Mouse (Mus musculus): ENCODE results near the gene Phf13.

The Phf13 gene

DNA sequence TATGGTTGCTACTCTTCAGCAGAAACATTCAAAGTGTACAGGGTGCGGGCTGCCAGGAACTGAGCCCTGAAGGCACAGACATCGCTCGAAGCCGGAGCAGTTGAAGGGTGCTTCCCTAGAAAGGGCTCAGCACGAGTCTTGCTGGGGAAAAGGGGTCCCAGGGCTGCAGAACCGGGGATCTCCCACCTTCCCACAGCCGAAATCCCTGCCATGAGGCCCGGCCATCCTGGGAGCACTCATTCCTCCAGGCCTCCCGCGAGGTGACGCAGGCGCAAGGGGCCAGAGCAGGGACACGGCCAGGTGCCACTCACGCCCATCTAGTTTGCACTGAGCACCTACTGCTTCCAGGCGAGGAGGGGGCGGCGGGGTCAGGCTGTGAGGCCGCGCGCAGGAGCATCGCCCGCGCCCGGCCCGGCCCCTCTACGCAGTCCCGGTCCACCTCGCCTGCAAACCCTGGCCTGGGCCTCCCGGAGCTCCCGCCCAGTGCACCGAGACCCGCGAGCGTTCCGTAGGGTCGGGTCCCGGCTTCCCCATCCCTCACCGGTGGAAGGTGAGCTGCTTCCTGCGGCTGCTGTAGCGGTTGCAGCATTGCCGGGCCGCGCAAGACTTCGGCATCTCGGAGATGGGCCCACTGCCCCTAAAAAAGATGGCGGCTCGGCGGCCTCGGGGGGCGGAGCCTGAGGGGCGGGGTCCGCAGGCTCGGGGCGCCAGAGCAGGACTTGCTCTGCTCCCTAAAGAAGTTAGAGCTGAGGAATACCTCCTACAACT is 7.5 kb downstream of the Phf13 start, which contains the start of gene Thap3:
Gene Thap3, minus strand, starts transcription at position 656 of the 768 bp plus-strand sequence.
- peak; percentile 75 to 89 for DNase-seq

GRCm38 (mm10) chr4:151988014-151988341 is 8.1 kb downstream of the Phf13 start:
- no peak for DNase-seq

DNA sequence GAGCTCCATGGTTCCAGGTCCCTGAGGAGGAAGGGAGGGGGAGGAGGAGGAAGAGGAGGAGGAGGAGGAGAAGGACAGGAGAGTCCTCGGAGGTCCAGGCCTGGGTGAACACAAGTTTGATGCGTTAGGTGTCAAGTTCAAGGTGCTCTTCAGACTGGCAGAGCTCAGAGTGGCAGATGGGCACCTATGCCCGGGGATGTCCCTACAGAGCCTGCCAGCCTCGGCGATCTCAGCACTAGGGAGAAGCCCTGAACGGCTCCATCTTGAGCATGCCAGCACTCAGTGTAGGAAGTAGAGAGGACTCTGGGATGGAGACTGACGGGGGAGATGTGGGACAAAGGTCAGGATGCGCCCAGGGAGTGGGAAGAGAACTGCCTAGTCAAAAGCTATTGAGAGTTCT is 9.4 kb downstream of the Phf13 start:
- DNase-seq, result no peak

GRCm38 (mm10) chr4:151985886-151986285 is 10.2 kb downstream of the Phf13 start:
- DNase-seq, result no peak

DNA sequence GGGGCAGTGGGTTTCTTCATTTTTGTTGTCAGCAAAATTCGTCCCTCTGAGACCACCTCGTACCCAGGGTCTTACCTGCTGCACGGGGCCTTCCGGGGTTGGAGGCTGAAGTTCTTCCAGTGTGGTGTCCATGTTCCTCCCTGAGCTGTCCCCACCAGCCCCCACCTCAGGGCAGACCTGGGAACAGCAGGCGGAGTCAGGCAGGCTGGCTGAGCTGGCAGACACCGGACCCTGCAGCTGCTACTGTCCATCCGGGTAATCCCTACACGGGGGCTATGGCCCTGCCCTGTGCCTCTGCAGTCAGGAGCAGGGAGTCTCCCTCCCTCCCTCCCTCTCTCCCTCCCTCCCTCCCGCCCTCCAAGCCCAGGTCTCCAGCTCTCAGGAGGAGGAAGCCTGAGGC is 12.5 kb downstream of the Phf13 start:
- no peak for DNase-seq

GRCm38 (mm10) chr4:151983043-151983442 is 13.0 kb downstream of the Phf13 start:
- DNase-seq, result no peak

DNA sequence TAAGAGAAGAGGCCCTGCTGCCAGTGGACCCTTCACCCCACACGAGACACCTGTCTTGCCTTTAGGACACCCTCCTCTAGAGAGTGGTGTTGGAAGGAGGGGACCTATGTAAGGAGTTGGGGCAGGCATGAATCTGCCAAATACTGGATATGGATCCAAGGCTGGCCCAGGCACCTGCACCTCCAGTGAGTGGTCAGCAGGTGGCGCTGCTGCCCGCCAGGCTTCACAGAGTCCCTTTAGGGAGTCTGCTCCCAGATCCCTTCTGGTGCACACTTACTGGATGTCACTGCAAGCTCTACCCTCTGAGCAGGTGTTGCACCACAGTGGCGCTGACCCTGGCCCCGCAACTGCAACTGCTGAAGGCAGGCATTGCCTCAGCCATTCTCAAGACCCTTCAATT is 14.7 kb downstream of the Phf13 start:
- DNase-seq, result peak; percentile 52 to 75

DNA sequence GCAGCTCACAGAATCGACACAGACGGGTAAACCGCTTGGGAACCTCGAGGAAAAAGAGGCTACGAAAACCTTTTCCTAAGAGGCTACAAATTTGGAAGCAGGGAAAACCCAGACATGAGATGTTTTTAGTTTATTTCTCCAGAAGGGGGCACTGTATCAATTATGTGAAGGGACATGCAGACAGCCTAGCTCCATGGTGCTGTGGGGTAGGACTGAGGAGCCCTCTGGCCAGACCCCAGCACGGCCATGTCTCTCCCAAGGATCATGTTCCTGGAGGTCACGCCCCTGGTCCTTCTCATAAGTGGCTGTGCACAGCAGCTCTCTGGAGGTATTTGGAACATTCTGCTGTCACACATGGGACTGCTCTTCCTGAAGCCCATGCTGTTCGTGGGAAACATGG is 15.4 kb downstream of the Phf13 start:
- DNase-seq, result no peak

DNA sequence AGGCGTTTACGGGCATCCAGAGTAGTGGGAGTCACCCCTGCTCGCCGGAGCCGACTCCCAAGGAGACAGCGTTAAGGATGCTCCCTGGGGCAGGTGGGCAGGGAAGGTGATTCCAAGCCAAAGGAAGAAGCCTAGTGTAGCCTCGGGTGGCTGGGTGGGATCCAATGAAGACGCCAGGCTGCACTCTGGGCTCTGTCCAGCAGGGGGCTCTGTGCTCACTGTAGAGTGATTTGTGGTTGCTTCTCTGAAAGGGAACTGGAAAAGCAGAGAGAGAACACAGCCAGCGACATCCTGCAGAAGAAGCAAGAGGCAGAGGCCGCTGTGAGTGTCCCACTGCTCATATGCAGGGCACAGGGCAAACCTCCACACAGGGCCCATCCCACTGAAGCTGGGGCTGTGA is 18.3 kb downstream of the Phf13 start:
- peak; percentile 73 to 90 for DNase-seq

GRCm38 (mm10) chr4:151975441-151975840 is 20.6 kb downstream of the Phf13 start:
- DNase-seq, result peak in 1 of 2 experiments; percentile 45

DNA sequence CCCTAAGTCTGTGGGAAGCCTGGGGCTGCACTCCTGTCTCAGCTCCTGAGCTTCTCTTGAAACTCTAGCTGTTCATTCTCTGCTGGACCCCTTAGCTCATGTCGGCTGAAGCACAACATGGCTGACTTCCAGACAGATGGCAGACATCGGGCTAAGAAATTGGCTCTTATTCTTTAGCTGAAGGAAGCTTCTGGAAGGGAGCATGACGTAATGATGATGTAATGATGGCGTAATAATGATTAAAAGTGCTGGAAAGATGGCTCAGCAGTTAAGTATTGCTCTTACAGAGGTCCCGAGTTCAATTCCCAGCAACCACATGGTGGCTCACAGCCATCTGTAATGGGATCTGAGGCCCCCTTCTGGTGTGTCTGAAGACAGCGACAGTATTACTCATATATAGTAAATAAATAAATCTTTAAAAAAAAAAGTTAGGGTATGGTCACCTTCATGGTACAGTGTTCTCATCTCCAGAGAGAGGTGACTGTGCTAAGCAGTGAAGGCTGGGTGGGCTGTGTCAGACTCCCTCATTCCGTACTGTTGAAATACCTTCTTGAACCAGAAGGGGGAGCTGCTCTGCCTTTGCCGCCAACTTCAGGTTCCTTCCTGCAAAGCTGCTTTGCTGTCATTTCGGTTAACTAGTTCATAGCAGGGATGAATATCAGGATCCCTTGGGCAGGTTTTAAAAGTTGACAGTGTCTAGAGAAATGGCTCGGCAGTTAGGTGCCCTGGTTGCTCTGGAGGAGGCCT is 23.7 kb downstream of the Phf13 start:
- DNase-seq, result no peak

GRCm38 (mm10) chr4:151968204-151968921 is 27.7 kb downstream of the Phf13 start:
- DNase-seq, result no peak

DNA sequence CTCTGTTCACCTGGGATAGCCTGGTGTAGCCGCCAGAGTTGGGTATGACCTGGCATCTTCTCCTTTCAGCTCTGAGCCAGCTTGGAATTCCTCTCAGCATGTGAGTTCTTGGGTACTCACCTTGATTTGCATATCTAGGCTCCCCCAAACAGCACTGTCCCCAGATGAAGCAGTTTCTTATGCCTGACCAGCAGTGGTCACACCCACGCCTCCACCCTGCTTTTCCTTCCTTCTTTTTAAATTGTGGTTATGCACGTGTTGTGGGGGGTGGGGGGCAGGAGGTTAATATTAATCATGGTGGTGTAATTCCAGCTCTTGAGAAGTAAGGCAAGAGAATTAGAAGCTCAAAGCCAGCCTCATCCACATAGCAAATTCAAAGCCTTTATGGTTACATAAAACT is 33.2 kb downstream of the Phf13 start:
- peak; percentile 37 to 46 for DNase-seq

GRCm38 (mm10) chr4:151960513-151960854 is 35.6 kb downstream of the Phf13 start:
- DNase-seq, result no peak

DNA sequence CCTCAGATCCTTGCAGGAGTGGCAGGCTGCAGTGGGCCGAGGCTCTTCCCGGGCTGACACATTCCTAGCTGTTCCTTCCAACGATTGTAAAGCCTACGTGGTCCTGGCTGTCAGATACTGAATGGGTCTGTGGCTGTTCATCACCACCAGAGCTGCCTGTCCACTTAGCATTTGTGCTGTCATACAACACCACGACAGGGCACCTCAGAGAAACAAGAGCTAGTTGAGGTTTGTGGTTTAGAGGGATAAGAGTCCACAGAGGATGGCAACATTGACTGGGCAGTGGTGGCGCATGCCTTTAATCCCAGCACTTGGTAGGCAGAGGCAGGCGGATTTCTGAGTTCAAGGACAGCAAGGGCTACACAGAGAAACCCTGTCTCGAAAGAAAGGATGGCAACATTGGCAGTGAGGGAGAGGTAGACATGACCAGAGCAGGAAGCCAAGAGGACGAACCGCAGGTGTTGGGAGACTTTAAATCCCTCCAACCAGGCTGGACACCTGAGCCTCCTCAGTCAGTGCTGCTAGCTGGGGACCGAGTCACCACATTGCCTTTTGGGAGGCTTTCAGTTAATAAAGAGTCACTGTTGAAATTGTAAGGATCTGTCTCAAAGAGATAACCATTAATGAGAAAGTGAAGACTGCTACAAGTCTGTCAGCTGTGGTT is 36.1 kb downstream of the Phf13 start:
- DNase-seq, result no peak

DNA sequence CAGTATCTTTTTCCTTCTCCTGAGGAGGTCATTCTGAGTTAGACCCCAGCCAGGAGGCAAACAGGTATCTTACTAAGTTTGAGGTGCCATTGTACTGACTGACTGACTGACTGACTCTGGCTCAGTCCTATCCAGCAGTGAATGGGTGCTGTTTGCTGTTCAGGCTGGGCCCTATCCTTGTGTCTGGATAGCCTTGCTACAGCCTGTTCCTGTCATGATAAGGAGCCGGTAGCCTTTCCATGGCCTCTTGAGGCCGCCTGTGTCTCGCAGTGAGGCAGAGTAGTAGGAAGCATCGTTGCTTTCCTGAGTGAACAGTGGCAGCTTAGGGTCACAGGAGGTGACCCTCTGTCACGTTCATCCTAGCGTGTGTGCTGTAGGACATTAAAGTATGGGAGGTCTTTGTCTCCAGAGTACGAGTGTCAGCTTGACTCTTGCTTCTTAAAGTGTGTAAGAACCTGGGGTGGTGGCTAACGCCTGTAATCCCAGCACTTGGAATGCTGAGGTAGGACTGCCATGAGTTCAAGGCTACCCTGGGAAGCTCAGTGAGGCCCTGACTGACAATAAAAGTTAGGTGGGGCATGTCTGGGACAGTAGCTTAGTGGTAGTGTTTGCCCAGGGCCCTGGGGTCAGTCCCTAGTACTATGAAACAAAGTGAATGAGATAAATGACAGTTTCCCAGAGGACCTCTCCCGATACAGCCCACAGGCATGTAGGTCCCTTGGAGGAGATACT is 38.3 kb downstream of the Phf13 start:
- DNase-seq, result no peak

- no peak for DNase-seq
These were observed 40.3 kb downstream of the Phf13 start for GRCm38 (mm10) chr4:151955791-151956190.

- DNase-seq, result no peak
These were observed 42.8 kb downstream of the Phf13 start for GRCm38 (mm10) chr4:151953209-151953608.

- DNase-seq, result no peak
These were observed 47.3 kb downstream of the Phf13 start for GRCm38 (mm10) chr4:151948497-151949471.

DNA sequence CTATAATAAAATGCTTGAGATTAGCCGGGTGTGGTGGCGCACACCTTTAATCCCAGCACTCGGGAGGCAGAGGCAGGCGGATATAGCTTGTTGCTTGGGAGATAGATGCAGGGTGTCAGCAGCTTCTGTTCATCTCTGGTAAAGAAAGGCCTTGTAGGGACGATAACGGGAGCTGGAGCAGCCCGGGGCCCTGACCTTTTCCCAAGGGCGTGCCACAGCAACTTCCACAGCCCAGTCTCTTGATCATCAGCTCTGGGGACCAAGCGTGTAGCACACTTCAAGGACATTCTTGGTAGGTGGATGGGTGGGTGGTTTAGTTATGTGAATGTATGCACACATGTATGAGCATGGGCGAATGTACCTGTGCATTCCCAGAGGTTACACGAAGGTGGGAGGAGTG is 49.8 kb downstream of the Phf13 start:
- DNase-seq, result no peak

Measured in spleen, adult 18-20 months (tissue).